Mouse (Mus musculus) C2C12 (cell line): ENCODE measurements around the gene Olfr681.

ENCODE experiments used
- CTCF ChIP-seq: IDR thresholded peaks from one replicate; pipeline ENCODE4 v1.5.1; 2011; ENCODE audit not compliant: control insufficient read depth, insufficient read depth, insufficient read length
- FOSL1 ChIP-seq: IDR thresholded peaks from one replicate; pipeline ENCODE4 v1.8.0; 2011; ENCODE audit warnings: mild to moderate bottlenecking, low read length; ENCODE audit not compliant: poor library complexity, insufficient read depth, severe bottlenecking

DNA sequence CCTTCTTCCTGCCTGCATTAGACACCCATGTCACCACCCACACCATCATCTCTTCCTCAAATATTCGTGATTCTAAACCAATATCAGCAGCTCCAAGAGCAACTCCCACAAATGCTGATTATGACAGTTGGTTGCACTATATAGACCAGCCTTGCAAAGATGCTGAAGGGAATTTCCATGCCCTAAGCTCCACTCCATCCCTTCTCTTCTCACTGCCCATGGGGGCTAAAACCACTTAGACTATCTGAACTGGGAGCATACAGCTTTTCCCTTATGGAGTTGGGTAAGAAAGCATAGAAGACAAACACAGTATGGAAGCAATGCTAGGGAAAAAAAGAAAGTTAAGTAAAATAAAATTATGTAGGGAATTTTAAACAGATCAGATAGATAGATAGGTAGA, 30.3 kb downstream of the Olfr681 start, which contains the start of gene Olfr683:
- TF ChIP-seq CTCF, result no peak
- no peak for TF ChIP-seq FOSL1
